Mouse (Mus musculus): ENCODE measurements around the gene Fli1. TPM values are rescaled to one million over a fixed set of nuclear protein-coding genes. Genes with fewer than 3 reads are reported as not detected.

The Fli1 gene
- polyA plus RNA-seq, 1 experiment from 2014 or later = 22.8 TPM

DNA sequence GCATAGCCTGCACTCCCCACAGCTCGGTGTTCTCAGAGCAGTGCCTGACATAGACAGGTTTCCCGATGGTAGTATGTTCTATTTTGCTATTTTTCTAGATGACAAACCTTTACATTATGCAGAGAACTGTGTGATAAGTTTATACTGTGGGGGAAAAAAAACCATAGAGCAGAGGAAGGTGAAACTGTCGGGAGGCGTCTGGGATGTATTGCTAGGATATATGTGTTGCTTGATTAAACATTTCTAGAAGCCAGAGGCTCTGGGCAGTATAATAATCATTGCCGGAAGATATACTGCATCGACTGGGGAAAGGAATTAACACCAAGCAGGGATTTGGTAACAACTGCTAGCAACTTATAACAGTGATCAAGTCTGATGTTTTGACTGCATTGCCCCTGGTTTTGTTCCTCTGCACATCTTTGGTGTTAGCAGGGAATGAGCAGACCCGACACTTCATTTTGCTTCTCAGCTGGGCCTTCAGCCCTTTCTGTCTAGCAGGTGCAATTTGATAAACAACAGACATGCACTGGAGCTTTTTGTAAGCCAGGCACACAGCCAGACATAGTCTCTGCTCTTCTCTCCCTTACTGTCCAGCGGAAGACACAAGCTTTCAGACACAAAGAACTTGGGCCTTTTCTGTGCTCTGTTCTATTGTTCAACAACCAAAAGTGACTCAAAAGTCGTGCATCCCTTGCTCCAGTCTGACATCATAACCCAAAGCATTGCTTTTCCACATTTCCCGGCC lies 129.7 kb downstream of the Fli1 start:
- Histone ChIP-seq H3K27me3 (ENCODE audit: control insufficient read depth, insufficient read depth, low read length) (peaks cover 5% of the 10 kb centered on the region; the same call in 1 of the 2 replicates), H3K9ac (ENCODE audit: low read length) (no peak overlapping the region), H3K36me3 (ENCODE audit: control insufficient read depth, insufficient read depth, low read length) (no peaks in the 10 kb centered on the region), H3K9me3 (ENCODE audit: control insufficient read depth, low read length) (no peaks in the 10 kb centered on the region), H3K4me3 (ENCODE audit: low read depth, low read length) (no peak overlapping the region), H3K27ac (ENCODE audit: low read depth, low read length) (no peak overlapping the region), H3K4me2 (ENCODE audit: low read depth) (no peak overlapping the region), H3K4me1 (ENCODE audit: control insufficient read depth, insufficient read depth, low read length) (no peaks in the 10 kb centered on the region)
- DNase-seq (ENCODE audit: low spot score) (no peak), ATAC-seq (ENCODE audit: insufficient read depth, low FRiP score, low TSS enrichment) (no peak)
- 81% methylated on average over 10 of the region's 10 CpGs for WGBS

- DNase-seq (ENCODE audit: low spot score) (no peak), ATAC-seq (ENCODE audit: insufficient read depth, low FRiP score, low TSS enrichment) (no peak)
- Histone ChIP-seq H3K4me3 (ENCODE audit: low read depth, low read length) (no peak overlapping the region), H3K27me3 (ENCODE audit: control insufficient read depth, insufficient read depth, low read length) (peaks cover 5% of the 10 kb centered on the region; the same call in 1 of the 2 replicates), H3K9me3 (ENCODE audit: control insufficient read depth, low read length) (no peaks in the 10 kb centered on the region), H3K4me1 (ENCODE audit: control insufficient read depth, insufficient read depth, low read length) (no peaks in the 10 kb centered on the region), H3K27ac (ENCODE audit: low read depth, low read length) (no peak overlapping the region), H3K9ac (ENCODE audit: low read length) (no peak overlapping the region), H3K4me2 (ENCODE audit: low read depth) (no peak overlapping the region), H3K36me3 (ENCODE audit: control insufficient read depth, insufficient read depth, low read length) (no peaks in the 10 kb centered on the region)
- WGBS = 81% methylated on average over 5 of the region's 5 CpGs
Observed at GRCm38 (mm10) chr9:32411507-32411906, 131.2 kb downstream of the Fli1 start.

DNA sequence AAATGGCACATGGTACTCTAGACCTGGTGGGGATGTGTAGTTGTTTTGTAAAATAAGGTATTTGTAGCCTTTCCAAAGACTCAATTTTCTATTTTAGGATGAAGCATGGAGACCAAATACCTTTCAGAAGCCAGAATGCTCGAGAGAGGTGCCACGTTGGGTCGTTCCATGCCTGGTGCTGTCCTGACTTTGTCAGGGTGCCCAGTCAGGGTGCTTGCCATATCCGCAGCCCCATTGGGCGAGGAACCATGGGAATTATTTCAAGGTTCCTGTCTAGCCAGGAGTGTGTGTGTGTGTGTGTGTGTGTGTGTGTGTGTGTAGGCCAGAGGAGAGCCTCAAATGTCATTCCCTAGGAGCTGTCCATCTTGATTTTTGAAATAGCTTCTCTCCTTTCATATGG lies 132.0 kb downstream of the Fli1 start:
- ATAC-seq (ENCODE audit: insufficient read depth, low FRiP score, low TSS enrichment) = no peak
- WGBS = 94% methylated on average over 5 of the region's 5 CpGs
- H3K4me2 ChIP-seq (ENCODE audit: low read depth) = no peak overlapping the region
- DNase-seq (ENCODE audit: low spot score) = no peak
- no peak overlapping the region for H3K9ac ChIP-seq (ENCODE audit: low read length)
- no peak overlapping the region for H3K4me3 ChIP-seq (ENCODE audit: low read depth, low read length)
- H3K9me3 ChIP-seq (ENCODE audit: control insufficient read depth, low read length) = no peaks in the 10 kb centered on the region
- peaks cover 5% of the 10 kb centered on the region; the same call in 1 of the 2 replicates for H3K27me3 ChIP-seq (ENCODE audit: control insufficient read depth, insufficient read depth, low read length)
- H3K36me3 ChIP-seq (ENCODE audit: control insufficient read depth, insufficient read depth, low read length) = no peaks in the 10 kb centered on the region
- H3K4me1 ChIP-seq (ENCODE audit: control insufficient read depth, insufficient read depth, low read length) = no peaks in the 10 kb centered on the region
- no peak overlapping the region for H3K27ac ChIP-seq (ENCODE audit: low read depth, low read length)

GRCm38 (mm10) chr9:32409060-32409961 lies 133.3 kb downstream of the Fli1 start:
- Histone ChIP-seq H3K9me3 (ENCODE audit: control insufficient read depth, low read length) (no peaks in the 10 kb centered on the region), H3K36me3 (ENCODE audit: control insufficient read depth, insufficient read depth, low read length) (no peaks in the 10 kb centered on the region), H3K4me3 (ENCODE audit: low read depth, low read length) (peak overlapping the region; percentile 32), H3K4me1 (ENCODE audit: control insufficient read depth, insufficient read depth, low read length) (no peaks in the 10 kb centered on the region), H3K27ac (ENCODE audit: low read depth, low read length) (no peak overlapping the region), H3K27me3 (ENCODE audit: control insufficient read depth, insufficient read depth, low read length) (peaks cover 5% of the 10 kb centered on the region; the same call in 1 of the 2 replicates), H3K9ac (ENCODE audit: low read length) (peak overlapping the region; percentile 52), H3K4me2 (ENCODE audit: low read depth) (peak overlapping the region; percentile 65)
- peak; percentile 59 for DNase-seq (ENCODE audit: low spot score)
- peak; percentile 63 for ATAC-seq (ENCODE audit: insufficient read depth, low FRiP score, low TSS enrichment)
- under 1% methylated on average over 47 of the region's 47 CpGs for WGBS

GRCm38 (mm10) chr9:32408730-32409059 lies 134.0 kb downstream of the Fli1 start:
- H3K36me3 ChIP-seq (ENCODE audit: control insufficient read depth, insufficient read depth, low read length) = no peaks in the 10 kb centered on the region
- H3K4me2 ChIP-seq (ENCODE audit: low read depth) = peak overlapping the region; percentile 65
- no peak overlapping the region for H3K27ac ChIP-seq (ENCODE audit: low read depth, low read length)
- WGBS = 11% methylated on average over 8 of the region's 8 CpGs
- ATAC-seq (ENCODE audit: insufficient read depth, low FRiP score, low TSS enrichment) (peak; percentile 49; the same call in 1 of the 2 replicates), DNase-seq (ENCODE audit: low spot score) (no peak)
- no peaks in the 10 kb centered on the region for H3K9me3 ChIP-seq (ENCODE audit: control insufficient read depth, low read length)
- peak overlapping the region; percentile 52 for H3K9ac ChIP-seq (ENCODE audit: low read length)
- peak overlapping the region; percentile 32 for H3K4me3 ChIP-seq (ENCODE audit: low read depth, low read length)
- H3K27me3 ChIP-seq (ENCODE audit: control insufficient read depth, insufficient read depth, low read length) = peaks cover 5% of the 10 kb centered on the region; the same call in 1 of the 2 replicates
- no peaks in the 10 kb centered on the region for H3K4me1 ChIP-seq (ENCODE audit: control insufficient read depth, insufficient read depth, low read length)

DNA sequence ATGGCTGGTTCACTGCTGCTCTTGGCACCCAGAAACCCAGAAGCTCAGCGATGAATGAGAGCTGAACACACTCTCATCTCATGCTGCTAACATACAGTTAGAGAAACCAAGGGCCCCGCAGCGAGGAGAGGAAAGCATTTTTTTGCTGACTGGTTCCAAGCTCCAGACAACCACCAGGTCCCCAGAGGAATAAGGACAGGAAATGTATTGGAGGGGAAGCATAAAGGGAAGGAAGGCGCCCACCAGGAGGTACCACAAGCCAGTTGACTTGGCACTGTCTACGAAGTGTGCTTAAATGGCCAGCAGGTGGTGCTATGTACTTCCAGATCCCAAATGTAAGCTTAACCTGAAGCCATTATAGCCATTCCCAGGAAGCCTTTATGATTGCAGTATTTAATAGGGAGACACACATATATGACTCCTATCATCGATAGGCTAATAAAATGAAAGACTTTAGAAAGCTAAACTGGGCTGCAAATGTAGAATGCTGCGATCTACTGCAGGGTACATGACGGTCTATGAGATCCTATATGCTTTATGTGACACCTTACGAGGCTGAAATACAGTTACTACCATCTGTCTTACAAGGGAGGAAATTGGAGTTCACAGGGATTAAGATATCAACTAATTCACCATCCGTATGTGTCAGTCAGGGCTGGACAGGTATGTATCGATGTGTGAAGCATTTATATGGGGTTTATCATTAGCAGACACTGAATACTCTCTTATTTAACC lies 137.3 kb downstream of the Fli1 start:
- no peaks in the 10 kb centered on the region for H3K36me3 ChIP-seq (ENCODE audit: control insufficient read depth, insufficient read depth, low read length)
- DNase-seq (ENCODE audit: low spot score) = peak; percentile 64
- H3K4me2 ChIP-seq (ENCODE audit: low read depth) = no peak overlapping the region
- peaks cover 5% of the 10 kb centered on the region; the same call in 1 of the 2 replicates for H3K27me3 ChIP-seq (ENCODE audit: control insufficient read depth, insufficient read depth, low read length)
- no peak overlapping the region for H3K9ac ChIP-seq (ENCODE audit: low read length)
- no peak overlapping the region for H3K27ac ChIP-seq (ENCODE audit: low read depth, low read length)
- no peaks in the 10 kb centered on the region for H3K9me3 ChIP-seq (ENCODE audit: control insufficient read depth, low read length)
- 40% methylated on average over 11 of the region's 11 CpGs for WGBS
- no peak overlapping the region for H3K4me3 ChIP-seq (ENCODE audit: low read depth, low read length)
- no peak for ATAC-seq (ENCODE audit: insufficient read depth, low FRiP score, low TSS enrichment)
- no peaks in the 10 kb centered on the region for H3K4me1 ChIP-seq (ENCODE audit: control insufficient read depth, insufficient read depth, low read length)

GRCm38 (mm10) chr9:32400662-32401161 lies 141.9 kb downstream of the Fli1 start:
- Histone ChIP-seq H3K9ac (ENCODE audit: low read length) (no peak overlapping the region), H3K4me3 (ENCODE audit: low read depth, low read length) (no peak overlapping the region), H3K4me2 (ENCODE audit: low read depth) (no peak overlapping the region), H3K9me3 (ENCODE audit: control insufficient read depth, low read length) (no peaks in the 10 kb centered on the region), H3K4me1 (ENCODE audit: control insufficient read depth, insufficient read depth, low read length) (no peaks in the 10 kb centered on the region), H3K27me3 (ENCODE audit: control insufficient read depth, insufficient read depth, low read length) (no peaks in the 10 kb centered on the region), H3K36me3 (ENCODE audit: control insufficient read depth, insufficient read depth, low read length) (no peaks in the 10 kb centered on the region), H3K27ac (ENCODE audit: low read depth, low read length) (no peak overlapping the region)
- WGBS = 73% methylated on average over 5 of the region's 5 CpGs
- ATAC-seq (ENCODE audit: insufficient read depth, low FRiP score, low TSS enrichment) (no peak), DNase-seq (ENCODE audit: low spot score) (no peak)

DNA sequence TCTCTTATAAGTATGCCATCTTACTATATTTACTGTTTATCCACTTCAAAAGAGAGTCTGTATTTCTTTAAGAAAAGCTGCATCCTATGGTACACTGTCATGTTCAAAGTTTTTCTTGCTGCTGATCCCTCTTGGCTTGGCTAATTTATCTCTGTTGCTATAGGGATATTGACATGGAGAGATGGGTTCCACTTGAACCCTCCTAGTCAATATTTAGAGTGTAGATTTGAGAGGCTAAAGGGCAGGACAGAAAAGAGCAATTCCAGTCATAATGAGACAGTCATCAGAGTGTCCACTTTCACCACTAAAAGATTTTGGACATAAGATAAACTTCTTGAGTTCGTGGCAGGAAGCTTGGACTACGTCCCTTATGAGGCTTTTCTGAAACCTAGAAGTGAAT lies 142.4 kb downstream of the Fli1 start:
- Histone ChIP-seq H3K4me1 (ENCODE audit: control insufficient read depth, insufficient read depth, low read length) (no peaks in the 10 kb centered on the region), H3K9me3 (ENCODE audit: control insufficient read depth, low read length) (no peaks in the 10 kb centered on the region), H3K9ac (ENCODE audit: low read length) (no peak overlapping the region), H3K4me2 (ENCODE audit: low read depth) (no peak overlapping the region), H3K4me3 (ENCODE audit: low read depth, low read length) (no peak overlapping the region), H3K27me3 (ENCODE audit: control insufficient read depth, insufficient read depth, low read length) (no peaks in the 10 kb centered on the region), H3K36me3 (ENCODE audit: control insufficient read depth, insufficient read depth, low read length) (no peaks in the 10 kb centered on the region), H3K27ac (ENCODE audit: low read depth, low read length) (no peak overlapping the region)
- no peak for DNase-seq (ENCODE audit: low spot score)
- WGBS = 86% methylated on average over 2 of the region's 2 CpGs
- no peak for ATAC-seq (ENCODE audit: insufficient read depth, low FRiP score, low TSS enrichment)
